Mouse (Mus musculus) urinary bladder, adult 18-20 months (tissue): ENCODE measurements around the gene Gm28048.
A peak's percentile ranks its signal among the peaks of the same experiment; 100 is the strongest.

Source experiments
- DNase-seq, 2 experiments: peaks; one replicate each; pipeline ENCODE4 v3.0.0; 2022; ENCODE audit warnings: low spot score in 2 of 2, mixed read lengths in 2 of 2

The Gm28048 gene

DNA sequence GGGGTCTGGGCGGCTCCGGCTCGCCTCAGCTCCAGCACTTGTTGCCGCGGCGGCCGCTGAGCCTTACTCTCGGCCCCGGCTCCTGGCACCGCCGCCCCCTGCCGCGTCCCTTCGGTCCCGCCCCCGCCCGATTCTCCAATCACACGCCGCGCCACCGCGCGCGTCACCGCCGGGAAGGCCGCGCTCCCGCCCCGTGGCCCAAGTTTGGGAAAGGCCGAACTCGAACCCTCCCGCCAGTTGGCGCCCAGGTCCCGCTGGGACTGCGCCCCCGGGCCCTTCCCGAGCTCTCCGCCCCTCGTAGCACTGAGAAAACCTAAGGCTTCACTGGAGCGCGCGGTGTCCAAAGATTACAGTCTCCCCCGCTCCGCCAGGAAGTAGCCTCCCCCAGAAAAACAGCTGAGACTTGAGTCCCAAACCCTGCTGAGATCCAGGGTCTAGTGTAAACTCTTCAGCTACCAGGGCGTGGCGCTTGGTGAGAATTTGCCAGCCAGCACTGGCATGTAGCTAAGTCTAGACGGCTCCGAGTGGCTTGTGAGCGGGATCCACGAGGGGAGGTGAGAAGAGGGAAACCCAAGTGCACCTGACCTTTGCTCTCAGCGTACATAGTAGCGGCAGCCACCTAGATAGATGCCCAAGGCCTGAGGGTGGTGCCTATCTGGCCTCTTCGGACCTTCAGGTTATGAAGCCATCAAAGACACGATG, 122.1 kb downstream of the Gm28048 start:
- peak; percentile 85 to 86 for DNase-seq

DNA sequence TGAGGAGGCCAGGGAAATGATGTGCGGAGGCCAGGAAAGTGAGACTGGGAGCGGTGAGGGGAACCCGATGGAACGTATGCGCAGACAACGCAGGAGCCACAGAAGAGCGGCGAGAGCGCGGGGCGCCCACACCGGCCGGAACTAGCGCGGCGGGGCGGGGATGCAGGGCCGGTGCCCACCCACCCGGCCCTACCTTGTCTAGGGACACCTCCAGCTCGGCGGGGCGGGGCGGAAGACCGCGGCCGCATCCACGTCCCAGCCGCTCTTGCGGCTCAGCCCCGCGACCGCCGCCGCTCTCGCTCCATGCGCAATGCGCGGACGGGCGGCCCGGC, 122.6 kb downstream of the Gm28048 start:
- DNase-seq: no peak

DNA sequence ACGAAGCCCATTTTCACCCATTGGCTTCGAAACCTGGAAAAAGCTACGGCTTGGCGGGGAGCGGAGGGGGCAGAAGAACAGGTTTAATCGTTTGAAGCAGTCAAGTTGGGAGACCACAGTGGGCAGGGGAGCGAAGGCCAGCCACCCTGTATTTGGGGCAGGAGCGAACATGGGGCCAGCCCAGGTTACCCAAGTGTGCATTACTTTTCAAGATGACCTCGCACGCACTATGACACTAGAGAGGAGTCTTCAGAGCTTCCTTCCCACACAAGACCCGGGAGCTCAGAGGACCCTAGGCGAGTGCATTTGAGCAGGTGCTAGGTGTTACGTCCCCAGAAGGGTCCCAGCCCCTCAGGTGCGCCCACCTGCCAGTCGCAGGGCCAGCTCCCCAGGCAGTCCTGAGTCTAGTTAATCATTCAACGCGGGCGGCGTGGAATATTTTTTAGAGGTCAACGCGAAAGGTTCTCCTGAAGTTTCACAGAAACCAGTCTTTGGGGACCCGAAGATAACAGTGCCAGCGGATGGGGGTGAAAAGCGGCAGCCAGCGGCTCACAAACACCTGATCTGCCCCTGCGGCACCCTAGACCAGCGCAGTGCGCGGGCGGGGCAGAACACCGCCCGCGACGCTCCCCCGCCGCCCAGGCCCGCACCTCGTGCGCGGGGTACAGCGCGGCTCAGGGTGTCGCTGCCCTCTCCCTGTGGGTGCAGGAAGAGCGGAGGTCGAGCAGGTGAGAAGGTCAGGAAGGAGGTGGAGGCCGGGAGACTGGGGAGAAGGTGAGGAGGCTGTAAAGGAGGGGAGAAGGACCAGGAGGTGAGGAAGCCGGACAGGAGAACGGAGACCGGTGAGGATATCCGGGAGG, 123.2 kb downstream of the Gm28048 start:
- DNase-seq: peak in 1 of 2 experiments; percentile 57

DNA sequence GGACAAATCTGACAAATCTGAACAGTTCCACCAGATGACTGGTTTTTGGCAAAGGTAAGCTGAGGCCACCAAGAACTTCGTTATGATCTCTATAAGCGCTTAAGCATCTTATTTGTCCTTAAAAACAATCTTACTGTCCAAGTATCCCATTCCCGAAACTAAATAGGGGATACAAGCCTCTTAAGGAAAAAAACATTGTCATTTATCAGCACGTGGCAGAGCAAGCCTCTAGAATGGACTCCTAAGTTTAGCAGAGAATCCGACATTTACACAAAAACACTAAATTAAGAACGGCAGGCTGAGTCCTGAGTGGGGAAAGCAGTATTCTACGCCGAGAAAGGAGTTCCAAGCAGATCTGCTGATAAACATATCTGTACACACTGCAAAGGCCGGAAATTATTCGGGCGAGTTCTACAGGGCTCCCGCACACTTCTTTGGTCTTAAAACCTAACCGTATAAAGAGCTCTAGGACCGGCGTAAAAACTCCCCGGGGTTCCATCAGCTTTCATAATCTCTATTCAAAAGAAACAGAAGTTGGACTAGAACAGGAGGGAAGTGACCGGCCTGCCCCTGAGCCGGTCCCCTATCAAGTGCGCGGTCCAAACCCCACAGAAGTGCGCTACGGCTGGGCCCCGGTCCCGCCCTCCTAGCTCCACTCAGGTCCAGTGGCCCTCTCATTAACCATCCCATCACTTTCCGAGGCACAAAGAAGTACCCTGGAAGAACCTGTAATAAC, 124.0 kb downstream of the Gm28048 start:
- no peak for DNase-seq

DNA sequence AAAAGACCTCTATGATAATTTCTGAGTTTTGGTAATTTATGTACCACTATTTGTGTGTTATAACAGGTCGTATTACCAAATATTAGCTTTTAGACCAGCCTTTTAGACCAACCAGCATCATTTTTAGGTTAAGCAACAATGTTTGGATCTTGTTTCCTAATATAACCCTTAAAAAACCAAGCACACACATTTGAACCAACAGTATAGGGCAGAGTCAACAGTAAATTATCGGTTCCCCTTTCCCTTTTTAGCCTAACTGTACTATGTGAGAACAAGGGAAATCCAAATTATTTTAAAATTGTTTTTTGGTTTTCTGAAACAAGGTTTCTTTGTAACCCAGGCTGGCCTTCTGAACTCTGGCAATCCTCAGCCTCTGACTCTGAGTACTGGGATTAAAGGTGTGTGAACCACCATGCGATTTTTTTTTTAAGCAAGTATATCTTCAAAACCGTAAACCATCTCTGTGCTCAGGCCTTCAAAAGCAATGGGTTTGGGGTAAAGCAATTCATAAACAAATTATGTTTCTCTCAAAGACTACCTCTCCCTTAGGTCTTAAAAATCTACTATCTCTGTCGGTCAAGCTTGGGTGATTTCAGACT, 124.7 kb downstream of the Gm28048 start:
- no peak for DNase-seq

DNA sequence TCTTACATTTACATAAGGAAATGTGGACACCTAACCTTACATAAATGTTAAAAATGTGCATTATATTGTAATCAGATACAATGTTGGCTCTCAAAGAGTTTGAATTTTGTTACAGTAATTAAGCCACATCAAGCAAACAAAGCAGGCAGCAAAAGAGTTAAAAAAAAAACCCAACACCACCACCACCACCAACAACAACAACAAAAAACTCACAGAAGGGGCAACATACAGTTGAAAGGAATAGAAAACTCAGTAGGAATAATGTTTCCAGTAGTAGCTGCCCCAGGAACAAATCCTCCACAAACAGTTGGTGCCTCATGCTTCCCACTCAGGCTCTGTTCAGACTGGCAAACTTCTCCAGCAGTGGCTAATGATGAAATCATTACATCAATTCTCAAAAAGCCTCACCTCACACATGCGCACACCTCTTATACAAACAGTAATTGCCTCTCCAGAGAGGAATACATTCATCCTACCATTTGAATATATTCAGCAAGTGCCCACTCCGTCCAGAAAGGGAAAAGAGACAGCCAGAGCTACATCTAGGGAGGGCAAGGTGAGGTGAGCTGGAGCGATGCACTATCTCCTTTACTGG, 125.4 kb downstream of the Gm28048 start:
- no peak for DNase-seq

DNA sequence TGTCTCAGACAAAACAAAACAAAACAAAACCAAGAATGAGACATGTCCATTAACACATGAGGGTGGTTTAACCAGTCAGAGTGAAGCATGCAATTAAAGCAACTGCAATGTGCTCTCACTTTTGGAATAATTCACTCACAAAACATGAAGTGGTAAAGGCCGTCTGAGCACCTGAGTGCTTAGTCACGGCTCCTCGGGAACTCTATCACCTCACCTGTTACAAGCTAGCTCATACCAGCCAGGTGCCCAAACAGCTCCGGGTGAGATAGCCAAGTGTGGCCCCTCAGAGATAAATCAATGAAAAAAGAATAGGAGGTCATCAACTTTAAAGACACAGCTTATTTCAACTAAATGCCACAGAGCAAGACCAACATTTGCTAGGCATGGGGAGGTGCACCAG, 127.3 kb downstream of the Gm28048 start:
- DNase-seq: no peak

DNA sequence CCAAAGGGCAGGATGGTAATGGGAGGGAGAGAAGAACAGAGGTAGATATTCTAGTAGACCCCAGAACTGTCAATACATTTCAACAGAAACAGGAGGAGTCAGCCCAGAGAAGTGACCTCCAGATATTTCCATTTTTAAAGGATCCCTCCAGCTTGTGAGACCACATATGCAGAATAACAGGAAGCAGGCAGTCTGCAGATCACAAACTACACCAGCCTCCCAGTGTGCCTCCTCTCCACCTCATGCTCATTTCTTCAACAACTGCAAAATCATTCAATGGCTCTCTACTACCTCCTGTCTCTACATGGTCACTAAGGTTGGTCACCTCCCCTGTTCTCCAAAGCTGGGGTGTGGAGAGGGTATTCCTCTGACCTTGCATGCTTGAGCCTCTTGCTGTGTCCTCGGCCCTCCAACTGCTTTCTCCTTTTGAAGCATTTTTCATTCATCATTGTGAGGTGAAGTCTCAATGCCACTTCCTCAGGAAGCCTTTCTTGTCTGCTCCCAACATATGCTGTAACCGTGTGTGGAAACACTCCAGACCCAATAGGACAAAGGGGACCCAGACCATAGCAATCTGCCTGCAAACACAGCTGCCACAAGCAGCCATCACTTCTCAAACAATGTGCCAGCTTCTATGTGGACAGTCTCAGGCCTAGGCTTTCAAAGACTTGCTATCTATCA, 128.3 kb downstream of the Gm28048 start:
- DNase-seq: no peak

DNA sequence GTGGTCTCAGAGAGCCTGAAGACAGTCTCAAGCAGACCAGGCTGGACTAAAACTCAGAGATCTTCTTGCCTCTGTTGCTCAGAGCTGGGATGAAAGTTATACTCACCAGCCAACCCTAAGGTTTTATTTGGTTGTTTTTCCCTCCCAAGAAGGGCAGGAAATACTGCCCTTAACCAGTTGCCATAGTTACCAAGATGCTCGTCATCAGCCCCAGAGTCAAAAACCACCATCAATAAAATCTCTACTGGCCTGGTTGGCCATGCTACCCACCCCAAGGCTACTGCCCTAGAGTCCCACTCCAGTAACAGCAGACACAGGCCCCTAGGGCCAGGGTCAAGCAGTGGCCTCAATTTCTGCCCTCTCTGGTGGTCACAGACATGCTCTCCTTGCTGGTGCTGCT, 129.4 kb downstream of the Gm28048 start:
- DNase-seq: no peak

DNA sequence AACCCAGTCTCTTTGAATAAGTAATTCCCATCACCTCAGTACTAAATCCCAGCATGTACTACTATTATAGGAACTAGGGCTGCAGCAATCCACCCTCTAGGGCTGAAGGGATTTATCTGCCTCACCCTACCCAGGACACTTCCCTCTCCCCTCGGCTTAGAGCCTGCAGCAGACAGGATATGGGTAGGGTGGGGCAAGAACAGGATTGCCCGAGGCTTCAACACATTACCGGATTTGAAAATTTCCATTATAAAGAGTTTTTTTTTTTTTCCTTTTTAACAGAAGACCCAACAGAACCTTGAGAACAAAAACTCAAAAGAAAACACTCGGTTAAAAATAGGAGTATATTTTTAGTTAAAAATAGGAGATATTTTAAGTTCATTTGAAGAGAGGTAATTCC, 130.5 kb downstream of the Gm28048 start:
- no peak for DNase-seq

DNA sequence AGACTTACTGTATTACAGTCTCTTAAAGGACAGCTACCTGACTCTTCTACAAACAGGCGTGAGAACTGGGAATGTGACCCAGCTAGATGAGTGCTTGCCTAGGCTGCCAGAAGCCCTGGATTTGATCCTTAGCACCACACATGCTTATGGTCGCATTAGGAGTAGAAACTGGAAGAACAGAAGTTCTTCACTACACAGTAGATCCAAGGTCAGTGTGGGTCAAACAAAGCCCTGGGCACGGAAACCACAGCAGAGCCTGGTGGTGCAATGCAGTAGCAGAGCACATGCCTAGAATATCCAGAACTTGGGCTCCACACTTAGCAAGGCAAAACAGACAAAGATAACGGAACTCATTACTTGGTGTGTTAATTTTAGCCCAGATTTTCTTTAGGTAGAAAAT, 131.8 kb downstream of the Gm28048 start:
- DNase-seq: no peak

DNA sequence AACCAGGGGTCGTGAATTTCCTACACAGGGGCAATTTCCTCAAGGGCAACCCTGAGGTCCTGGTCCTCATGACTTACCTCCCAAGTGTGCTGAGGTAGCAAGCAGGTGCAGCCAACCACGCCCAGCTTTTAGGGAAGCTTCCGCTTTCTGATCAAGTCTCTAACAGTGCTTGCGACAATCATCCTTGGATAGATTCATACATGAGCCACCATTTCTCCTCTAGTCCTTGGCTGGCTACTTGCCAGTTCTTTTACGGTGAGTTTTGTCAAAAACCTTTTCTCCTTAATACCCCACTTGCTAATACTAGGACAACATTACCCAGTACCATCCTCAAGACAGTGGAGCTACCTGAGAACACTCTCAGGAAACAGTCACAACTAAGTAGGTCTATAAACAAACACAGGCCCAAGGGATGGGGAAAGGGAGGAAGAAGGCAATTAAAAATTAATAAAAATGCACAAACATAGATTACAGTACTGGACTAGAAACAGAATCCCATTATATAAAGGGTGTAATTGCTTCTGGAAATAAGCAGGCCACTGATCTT, 133.2 kb downstream of the Gm28048 start:
- DNase-seq: no peak

DNA sequence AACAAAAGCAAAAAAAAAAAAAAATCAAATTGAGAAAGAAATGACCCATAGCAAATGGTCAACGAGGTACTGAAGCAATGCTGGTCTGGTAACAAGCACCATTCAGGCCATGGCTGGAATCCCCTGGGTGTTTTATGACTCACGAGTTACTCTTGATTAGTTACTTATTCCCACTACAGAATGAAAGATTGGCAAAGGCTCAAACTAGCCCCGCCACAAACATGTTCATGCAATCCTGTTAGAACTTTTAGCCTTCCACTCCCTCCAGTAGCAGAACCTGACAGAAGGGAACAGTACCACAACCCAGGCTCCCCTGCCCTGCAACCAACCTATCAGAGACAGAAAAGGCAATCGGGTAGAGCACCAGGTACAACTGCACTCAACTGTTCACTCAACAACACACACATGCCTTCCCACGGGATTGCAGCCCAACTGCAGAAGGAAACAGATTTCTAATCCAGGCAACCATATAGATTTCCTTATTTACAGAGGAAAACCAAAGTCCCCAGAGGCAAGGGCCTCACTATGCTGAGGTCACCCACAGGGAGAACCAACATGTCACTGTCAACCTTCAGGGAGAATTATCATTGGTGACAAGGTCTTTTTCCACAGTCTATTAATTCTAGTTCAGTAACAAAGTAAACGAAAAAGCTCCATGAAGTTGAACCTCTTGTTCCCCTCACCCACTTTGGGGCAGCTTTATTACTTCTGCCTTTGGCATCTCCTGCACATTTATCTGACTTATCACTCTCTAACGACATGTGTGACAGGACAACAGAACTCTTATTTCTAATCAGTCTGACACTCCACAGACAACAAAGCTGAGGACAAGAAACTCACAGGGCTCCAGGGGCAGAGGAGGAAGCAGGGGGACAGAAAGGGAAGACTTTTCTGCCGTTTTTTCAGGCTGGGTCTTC, 133.9 kb downstream of the Gm28048 start:
- peak in 1 of 2 experiments; percentile 31 for DNase-seq

DNA sequence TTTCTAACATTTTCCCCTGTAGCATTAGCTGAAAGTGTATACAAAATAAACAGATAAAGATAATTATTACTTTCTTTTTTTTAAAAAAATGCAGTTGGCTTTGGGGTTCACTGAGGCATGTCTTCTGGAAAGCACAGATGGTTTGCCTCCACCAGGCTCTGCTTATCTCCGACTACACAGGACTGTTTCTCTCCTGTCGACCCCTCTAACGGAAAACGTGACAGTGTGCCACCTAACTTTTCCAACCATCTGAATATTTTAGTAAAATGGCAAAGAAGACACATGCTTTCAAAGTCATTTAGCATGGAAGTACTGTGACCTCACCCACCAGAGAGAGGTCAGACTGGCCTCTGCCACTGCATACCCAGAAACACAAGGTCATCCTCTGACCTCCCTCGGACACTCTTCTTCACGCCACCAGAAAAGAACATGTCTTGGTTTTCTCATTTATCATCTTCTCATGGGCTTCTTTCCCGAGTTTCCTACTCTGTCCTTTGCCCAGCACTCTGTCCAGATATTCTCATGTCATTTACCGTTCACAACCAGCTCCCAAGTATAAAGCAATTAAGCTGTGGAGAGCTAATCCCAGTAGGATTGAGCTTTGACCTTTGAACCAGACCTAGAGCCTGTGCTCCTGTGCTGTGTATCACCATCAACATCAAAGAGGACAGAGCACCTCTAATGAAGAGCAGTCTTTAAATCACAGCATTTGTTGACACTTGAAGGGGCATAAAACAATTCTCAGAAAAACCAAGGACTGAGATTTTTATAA, 134.7 kb downstream of the Gm28048 start:
- DNase-seq: no peak

DNA sequence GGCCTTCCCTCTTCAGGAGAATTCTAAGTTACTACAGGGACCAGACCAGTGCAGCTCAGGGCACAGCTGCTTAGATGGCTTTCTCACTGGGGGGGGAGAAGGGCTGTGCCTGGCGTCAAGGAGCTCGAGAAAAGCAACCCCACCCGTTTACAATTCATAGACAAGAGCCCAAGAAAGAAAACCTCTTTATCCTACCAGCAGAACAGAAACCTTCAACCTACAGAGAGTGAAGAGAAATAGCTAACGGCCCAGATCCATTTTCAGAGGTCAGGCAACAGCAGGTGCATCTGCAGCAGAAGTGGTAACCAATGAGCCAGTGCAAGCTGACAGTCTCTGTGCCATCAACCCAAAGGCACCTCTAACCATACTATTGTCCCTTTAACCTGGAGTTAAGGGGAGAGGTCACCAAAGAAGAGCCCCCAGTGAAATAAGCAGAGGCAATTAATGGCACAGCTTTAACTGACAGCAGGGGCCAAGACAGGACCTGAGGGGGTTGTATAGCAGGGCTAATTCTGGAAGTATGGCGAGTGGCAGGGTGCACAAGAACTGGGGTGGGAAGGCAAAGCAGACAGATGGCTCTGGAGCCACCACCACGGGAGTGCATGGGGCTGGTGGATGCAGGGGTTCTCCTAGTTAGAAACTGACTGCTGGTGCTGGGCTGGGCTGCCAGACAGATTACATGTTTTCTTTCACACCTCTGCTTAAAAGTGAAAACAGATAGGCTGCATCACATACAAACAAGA, 135.6 kb downstream of the Gm28048 start:
- no peak for DNase-seq

DNA sequence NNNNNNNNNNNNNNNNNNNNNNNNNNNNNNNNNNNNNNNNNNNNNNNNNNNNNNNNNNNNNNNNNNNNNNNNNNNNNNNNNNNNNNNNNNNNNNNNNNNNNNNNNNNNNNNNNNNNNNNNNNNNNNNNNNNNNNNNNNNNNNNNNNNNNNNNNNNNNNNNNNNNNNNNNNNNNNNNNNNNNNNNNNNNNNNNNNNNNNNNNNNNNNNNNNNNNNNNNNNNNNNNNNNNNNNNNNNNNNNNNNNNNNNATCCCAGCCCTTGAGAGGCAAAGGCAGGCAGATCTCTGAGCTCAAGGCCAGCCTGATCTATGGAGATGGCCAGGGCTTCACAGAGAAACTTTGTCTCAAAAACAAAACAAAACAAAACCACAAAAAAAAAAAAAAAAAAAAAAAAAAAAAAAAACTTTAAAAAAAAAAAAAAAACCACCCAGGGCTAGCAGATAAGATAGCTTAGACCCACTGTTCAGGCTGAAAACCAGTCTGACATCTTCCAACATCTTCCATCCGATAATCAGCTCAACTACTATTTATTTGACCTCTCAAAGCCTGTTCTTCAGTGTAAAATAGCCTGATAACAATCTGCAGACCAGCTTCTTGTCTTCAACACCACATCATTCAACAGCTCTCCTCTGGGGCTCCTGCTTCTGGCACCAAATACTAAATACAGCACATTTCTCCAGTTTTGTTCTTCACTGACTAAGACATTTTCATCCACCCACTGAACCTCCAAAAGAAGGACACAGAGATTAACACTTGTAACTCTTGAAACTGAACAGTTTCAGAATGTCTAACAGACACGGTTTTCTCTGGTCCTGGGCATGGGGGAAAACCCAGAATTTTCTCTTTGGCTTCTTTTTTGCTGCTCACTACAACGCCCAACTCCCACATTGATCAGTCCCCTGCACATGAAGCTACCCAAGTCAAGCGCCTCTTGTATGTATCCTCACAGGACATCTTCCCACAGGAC, 136.9 kb downstream of the Gm28048 start:
- no peak for DNase-seq

DNA sequence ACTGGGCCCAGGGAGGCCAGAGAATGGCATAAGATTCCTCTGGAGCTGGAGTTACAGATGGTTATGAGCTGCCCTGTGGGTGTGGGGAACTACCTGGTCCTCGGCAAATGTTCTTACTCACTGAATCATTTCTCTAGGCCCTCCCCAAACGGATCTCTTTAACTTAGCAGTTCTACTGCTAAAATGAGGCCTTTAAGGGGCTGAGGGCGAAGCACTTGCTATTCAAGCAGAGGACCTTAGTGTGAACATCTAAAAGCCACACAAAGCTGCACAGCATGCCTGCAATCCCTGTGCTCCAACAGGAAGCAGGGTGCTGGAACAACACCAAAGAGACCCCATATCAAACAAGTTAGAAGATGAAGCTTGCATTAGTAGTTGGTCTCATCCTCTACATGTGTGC, 142.4 kb downstream of the Gm28048 start:
- no peak for DNase-seq
